Mouse (Mus musculus): ENCODE measurements around the gene Scn5a.

Scn5a gene

DNA sequence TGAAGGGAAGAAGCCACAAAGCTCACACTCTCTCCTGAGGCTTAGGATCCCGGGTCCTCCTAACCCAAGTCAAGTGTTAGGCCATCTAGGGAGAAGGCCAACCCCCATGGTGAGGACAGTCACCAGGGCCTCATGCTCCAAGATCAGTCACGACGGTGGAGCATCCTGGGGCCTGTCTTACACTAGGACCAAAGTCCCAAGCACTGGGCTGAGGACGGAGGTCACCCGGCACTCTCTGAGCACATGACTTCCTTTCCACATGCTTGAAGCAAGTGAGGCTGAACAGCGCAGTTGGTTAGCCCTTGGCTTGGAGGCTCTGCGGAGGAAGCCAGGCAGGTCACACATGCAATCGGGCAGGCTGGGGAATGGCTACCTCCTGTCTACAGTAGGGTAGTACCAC is 63.8 kb downstream of the Scn5a start:
- no peak for ATAC-seq (ENCODE audit: insufficient number of reproducible peaks, low FRiP score, low TSS enrichment)

DNA sequence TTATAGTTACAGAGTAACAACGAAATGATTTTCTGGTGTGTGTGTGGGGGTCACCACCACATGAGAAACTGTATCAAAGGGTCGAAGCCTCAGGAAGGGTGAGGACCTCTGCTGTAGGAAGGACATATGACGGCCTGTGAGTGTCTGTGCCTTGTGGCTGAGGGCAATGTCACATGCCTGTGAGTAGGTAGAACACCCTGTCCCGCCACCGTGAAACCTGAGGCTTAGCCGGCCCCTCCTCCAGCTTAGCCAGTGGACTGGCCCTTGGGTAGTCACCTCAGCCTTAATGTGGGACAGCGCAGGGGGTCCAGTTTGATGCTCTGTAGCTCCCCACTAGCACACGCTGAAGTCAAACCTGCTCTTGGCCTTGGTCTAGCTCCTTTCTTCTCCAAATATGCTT is 65.0 kb downstream of the Scn5a start:
- no peak for ATAC-seq (ENCODE audit: insufficient number of reproducible peaks, low FRiP score, low TSS enrichment)

DNA sequence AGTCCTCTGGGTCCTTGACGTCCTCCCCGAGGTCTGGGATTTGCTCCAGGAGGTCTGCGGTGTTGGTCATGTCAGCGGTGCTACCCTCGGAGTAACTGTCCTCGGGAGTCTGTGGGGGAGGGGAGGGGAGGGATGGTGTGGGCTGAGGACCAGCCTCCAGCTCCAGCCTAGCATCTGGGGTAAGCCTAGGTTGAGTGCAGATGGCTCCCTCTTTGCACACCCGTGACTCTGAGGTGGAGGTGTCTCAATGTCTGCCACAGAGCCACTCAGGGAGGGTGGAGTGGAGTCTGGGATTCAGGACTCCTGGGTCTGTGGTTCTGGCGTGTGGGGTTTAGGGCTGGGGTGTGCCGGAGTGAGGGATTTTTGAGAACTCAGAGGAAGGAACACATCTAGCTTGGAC is 65.8 kb downstream of the Scn5a start:
- ATAC-seq (ENCODE audit: insufficient number of reproducible peaks, low FRiP score, low TSS enrichment): no peak

DNA sequence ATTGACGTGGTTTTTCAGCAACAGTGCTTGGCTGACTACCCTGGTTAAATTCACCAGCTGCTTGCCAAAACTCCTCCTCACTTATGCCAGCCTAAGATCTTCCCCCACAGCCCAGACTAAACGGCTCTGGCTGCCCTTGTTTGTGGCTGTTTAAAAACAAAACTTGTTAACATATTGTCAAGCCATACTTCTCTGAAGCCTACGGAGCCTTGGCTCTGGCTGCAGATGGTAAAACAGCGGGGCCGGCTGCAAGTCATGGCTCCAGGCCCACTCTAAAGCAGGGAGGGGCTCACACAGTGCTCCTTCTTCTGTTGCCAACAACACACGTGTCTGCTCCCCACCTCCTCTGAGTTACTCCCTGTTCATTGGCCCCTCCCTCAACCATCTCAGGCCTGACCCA is 67.9 kb downstream of the Scn5a start:
- ATAC-seq (ENCODE audit: insufficient number of reproducible peaks, low FRiP score, low TSS enrichment): no peak

DNA sequence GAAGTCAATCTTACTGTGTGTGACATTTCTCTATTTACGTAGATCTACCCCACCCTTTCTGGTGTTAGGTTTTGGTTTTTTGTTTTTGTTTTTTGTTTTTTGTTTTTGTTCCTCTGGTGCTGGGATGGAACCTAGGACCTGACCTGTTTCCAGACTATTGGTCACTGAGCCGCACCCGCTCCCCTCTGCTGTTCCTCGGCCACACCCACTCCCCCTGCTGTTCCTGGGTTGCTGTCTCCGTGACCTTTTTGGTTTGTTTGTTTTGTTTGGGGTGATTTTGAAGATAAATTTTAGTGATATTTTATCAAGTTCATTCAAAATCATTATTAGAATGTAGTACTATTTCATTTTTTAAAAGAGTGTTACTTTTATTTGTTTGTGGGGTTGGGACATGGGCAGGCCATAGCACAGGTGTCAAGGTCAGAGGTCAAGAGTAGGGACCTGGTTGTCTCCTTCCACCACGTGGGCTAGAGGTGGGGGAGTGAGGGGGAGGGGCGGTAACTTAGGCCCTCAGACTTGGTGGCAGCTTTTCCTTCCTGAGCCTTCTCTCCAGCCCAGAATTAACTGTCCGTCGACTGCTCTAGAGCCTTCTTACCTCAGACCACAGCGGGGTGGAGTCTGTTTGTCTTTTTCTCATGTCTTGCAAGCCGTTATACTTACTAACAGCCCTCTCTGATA is 73.7 kb downstream of the Scn5a start:
- ATAC-seq (ENCODE audit: insufficient number of reproducible peaks, low FRiP score, low TSS enrichment): no peak

DNA sequence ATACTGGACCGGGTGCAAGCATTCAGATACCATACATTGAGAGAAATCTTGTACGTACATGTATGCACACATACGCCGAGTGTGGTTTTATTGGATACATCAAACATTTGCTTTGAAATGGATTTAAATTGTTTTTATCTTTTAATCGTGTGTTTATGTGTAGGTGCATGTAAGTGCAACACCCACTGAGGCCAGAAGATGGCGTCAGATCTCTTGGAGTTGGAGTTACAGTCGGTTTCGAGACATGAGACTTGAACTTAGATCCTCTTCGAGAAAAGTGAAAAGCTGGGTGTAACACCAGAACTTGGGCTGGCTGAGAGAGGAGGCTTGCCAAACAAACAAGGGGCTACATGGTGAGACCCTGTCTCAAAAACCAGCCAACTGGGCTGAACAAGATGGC is 75.2 kb downstream of the Scn5a start:
- ATAC-seq (ENCODE audit: insufficient number of reproducible peaks, low FRiP score, low TSS enrichment): no peak

DNA sequence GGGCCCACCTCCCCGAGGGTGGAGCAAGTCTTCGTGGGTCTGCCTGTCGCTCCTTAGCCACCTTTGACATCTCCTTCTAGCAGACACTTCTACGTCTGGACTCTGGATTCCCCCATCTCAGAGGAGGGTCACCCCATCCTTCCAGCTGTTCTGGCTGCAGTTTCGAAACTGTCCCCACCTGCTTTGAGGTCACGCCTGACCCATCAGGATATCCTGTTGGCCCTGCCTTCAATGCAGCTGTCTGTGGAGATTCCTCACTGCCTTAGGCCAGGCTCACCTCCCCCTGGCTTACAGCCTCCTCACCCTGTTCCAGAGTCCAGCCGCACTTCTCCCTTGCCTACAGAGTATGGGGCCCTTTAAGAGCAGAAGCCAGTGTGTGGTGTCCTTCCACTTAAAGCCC is 79.9 kb downstream of the Scn5a start:
- no peak for ATAC-seq (ENCODE audit: insufficient number of reproducible peaks, low FRiP score, low TSS enrichment)

DNA sequence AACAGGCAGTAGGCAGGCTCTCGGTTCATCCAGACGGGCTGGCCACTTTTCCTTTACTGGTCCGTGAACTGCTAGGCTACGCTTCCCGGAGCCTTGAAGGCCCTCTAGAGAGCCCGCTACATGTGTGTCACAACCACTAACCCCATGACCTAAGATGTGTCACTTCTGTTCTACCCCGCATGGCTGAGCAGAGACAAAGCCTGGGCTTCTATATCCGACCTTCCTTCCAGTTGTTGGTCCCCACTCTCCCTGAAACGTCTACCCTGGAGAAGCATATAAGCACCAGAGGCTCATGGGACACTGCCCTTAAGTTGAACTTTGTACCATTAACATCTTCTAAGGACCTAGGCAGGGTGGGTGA is 80.6 kb downstream of the Scn5a start:
- ATAC-seq (ENCODE audit: insufficient number of reproducible peaks, low FRiP score, low TSS enrichment): no peak

DNA sequence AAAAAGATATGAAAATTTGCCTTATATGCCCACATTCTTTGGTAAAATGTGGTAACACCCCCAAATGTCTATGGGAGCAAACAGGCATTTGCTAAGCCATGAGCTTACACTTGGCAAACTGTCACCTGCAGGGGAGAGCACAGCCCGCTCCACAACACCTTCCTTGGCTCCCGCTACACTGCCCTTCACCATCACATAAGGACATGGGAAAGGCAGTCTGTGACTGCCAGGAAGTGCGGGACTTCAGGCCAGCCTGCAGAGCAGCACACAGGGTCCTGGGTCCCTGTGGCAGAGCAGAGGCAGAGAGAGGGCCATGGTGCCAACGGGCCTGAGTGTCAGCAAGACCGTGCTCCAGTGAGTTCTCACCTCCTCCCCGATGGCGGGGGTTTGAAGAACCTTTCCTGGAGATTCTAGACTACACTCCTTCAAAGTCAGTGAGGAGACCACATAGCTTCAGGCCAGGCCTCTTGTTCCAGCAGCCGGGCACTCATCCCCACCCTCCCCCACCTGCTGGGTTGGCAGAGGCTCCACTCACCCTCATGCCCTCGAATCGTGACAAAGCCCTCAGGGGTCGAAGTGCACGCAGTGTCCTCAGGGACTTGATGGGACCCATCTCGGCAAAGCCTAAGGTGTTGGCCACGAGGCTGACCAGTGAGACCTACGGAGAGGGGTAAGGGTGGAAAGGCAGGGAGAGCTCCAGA is 81.1 kb downstream of the Scn5a start:
- ATAC-seq (ENCODE audit: insufficient number of reproducible peaks, low FRiP score, low TSS enrichment): no peak

DNA sequence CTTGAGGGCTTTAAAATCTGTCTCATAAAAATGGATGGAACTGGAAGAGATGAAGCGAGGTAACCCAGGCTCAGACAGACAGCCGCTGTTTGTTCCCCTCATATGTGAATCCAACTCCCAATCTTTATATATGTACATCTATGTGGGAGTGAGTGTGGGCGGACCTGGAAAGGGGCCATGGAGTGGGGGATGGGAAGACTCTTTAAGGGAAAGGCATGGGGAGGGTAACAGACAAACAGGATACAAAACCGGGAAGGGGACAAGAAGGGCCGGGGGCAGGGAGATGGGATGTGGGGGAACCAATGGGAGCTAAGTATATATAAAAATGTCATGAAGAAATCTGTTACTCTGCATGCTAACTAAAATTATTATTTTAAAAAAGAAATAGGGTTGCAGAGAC is 81.9 kb downstream of the Scn5a start:
- ATAC-seq (ENCODE audit: insufficient number of reproducible peaks, low FRiP score, low TSS enrichment): no peak

DNA sequence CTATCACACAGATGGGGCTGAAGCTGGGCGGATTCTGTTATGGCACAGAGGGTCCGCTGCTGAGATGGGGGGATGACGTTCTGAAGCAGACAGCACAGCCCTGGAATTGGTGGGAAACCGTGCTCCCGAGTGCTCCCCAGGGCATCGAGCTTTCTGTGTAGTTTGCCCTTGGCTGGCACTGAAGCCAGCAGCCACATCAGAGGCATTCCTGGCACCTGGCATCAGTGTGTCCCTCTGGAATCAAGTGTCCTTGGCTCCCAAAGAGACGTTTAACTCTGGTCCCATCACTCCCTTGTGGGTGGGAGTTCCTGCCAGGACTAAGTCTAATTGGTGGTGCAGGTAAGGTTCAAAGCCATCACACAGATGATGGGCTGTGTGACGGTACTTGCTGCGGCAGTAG is 82.5 kb downstream of the Scn5a start:
- ATAC-seq (ENCODE audit: insufficient number of reproducible peaks, low FRiP score, low TSS enrichment): no peak

DNA sequence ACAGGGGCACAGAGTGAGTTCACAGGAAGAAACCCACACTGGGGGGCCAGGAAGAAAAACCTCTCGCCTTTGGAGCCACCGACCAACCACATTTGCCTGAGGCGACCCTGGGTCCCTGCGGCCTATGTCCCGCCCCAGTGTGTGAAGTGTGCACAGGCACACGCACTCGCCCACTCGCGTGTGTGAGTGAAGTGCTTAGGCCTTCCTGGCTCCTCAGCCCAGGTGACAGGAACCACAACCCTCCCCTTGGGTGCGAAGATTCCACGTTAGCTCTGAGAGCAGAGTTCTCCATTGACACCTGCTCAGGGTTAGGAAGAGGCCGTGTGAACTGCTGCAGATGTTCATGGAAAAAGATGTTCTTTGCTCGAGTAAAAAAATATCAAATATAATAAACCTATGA is 93.9 kb downstream of the Scn5a start:
- ATAC-seq (ENCODE audit: insufficient number of reproducible peaks, low FRiP score, low TSS enrichment): no peak

DNA sequence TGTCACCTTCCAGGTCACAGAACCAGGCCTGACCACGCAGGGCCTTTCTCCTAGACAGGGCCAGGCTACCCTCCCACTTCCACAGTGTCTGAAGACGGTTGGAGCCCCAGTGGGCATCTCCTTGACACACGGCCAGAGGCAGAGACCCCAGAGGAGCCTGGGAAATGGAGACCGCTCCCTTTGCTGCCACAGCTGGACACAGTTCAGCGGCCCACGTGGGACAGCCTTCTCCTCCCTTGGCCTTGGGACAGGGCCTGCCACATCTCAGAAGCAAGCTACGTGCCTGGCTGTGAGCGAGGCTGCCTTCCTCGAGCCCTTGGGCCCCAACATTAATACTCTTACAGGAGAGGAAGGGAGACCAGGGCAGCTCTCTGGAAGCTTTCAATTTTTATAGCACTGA is 94.4 kb downstream of the Scn5a start:
- no peak for ATAC-seq (ENCODE audit: insufficient number of reproducible peaks, low FRiP score, low TSS enrichment)

DNA sequence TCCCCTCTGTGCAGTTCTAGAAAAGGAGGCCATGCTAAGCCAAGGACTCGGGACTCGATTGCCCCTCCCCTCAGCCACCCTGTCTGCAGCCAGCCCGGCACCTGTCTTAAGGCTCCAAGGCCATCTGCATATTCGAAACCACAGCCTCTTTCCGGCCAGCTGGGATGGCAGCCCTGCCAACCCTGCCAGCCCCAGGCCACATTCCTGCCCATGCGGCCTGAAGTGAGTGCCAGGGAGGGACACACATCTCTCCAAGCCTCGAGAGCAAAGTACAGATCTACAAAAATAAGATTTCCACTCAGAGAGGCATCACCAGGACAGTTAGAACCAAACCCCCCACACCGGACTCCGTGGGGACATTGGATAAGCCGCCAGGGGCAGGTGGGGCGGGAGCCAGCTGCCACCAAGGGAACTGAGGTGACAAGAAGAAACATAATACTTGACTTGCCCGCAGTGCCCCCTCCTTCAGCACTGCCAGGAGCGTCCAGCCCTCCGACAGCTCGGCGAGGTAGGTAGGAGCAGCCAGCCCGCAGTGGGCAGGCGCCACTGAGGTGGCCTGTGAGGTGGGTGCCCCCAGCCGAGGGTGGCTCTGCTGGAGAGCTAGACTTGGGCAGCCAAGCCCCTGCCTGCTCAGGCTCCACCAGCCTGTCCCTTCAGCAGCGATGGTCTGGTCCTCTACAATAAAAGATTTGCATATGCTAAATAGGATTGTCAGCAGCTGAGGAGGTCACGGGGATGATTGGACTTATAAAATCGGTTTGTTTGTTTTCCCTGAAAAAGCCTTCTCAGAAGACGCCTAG is 95.1 kb downstream of the Scn5a start:
- no peak for ATAC-seq (ENCODE audit: insufficient number of reproducible peaks, low FRiP score, low TSS enrichment)

DNA sequence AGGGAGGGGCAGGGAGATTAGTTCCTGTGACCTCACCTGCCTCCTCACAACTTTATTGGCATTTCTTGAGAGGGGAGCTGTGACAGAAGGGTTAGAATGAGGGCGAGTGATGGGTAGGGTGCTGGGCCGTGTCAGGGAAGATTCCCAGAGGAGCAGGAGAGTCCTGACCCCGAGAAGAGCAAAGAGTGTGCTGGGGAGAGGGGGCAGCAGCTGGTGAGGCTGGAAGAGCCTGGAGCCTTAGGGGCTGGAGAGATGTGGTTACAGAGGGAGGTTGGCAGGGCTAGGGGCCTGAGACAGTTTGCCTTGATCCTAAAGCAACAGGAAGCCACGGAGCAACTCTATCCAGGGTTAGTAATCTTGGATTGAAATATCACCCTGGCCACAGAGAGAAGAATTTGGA is 97.2 kb downstream of the Scn5a start:
- no peak for ATAC-seq (ENCODE audit: insufficient number of reproducible peaks, low FRiP score, low TSS enrichment)

DNA sequence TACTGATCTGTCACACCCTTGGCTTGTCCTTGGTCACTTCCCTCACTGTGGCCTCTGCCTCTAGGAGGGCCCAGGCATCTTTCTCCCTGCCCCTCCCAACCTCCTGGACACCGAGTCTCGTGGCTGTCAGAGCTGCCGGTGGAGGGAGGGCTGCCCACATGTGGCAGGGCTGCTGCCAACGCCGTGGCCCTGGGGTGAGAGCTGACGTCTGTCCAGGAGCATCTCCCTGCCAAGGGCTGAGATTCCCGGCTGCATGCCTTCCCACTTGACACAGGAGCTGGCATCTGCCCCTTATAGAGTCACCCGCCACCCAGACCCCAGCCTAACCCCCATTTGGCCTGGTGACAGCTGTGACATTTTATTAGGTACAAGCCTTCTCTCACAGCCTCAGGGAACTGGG is 99.5 kb downstream of the Scn5a start:
- ATAC-seq (ENCODE audit: insufficient number of reproducible peaks, low FRiP score, low TSS enrichment): no peak

DNA sequence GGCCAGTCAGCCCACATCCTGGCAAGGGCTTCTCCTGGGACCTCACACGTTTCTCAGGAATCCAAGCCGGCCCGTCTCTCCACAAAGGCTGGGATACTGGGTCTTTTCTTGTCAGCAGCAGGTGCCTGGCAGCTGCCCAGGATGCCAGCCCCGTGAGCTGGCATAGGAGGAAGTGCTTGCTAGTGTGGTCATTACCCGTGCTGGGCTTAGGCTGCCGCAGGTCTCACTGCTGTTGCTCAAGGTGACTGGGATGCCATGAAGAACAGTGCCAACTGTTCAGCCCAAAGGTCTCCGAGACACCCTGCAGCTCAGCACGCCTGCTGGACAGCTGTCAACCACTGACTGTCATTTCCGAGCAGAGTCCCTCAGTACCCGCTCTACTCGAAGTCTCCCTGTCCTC is 100.5 kb downstream of the Scn5a start:
- no peak for ATAC-seq (ENCODE audit: insufficient number of reproducible peaks, low FRiP score, low TSS enrichment)

DNA sequence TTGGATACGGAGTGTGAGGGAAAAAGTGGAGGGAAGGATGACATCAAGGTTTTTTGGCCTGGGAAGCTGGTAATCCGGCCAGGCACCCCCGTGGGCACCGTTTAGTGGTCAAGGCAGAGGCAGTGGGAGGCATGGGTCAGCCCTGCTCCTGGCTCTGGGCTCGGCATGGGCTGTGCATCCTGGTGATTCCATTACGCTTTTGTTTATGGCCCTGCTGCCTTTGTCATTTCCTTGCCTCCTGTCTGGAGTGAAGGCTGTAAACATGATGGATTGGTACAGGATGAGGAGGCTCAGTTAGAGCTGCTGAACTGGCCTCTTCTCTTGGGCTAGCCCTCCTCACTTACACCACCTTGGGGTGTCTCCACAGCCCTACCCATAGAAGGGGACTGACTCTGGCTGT is 101.1 kb downstream of the Scn5a start:
- ATAC-seq (ENCODE audit: insufficient number of reproducible peaks, low FRiP score, low TSS enrichment): no peak

DNA sequence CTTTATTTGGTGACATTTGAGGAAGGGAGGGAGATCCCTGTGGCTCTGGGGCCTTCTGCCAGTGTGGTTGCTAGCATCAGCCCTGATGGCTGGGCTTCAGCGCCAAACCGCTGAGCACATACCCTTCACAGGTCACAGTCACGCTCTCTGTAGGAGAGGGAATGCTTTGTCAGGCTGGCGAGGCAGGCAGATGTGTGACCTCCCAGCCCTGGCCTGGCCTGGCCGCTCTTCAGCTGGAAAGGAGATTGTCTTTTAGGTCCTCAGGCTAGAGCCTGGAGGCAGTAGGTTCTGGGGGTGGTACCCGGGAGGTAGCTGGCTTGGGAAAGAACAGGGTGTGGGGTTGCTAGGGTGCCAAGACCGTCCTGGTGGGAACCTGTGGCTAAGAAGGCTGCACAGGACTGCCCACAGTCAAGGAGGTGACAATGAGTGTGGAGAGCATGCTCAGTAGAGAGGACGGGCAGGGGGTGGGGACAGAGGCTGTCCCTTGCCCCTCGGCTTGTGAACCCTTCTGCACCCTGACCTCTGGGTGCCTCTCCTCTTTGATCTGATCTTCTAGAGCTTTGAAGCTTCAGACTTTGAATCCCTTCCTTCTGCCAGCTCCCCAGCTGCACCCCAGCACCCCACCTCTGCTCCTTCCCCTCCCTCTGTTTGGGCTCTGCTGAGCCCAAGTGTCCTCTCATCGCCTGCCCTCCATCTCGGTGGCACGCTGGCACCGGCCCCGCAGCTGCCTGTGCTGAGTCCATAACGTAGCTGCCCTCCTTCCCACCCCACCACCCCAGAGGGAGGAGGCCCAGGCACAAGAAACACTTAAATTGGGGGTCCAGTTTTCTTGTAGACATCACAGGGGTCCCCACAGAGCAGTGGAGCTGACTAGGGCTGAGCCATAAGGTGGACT is 103.9 kb downstream of the Scn5a start:
- no peak for ATAC-seq (ENCODE audit: insufficient number of reproducible peaks, low FRiP score, low TSS enrichment)

DNA sequence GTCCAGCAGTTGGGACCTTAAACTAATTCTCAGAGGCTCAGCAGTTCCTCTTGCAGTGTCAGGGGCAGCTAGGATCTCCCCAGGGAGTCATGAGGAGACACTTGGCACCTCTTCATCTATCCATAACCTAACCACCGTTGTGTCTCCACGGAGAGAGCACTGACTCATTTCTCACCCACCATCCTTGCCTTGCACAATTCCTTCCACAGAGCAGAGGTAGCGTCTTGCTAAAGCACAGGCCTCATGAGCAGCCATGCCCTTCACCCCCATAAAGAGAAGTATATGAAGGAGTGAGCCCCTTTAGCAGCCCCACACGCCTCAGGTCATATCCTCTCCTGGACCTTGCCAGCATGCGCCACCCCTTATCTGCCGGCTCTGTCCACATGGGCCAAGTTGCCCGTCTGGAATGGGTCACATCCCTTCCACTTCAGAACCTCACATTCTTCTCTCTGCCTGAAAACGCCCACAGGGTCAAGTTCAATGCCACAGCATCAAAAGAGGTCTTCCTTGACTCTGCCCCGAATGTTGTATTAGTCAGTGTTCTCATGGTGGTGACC is 105.1 kb downstream of the Scn5a start:
- ATAC-seq (ENCODE audit: insufficient number of reproducible peaks, low FRiP score, low TSS enrichment): no peak
